Mouse (Mus musculus) ovary, postnatal 10 days (tissue): ENCODE results near the gene 2210016L21Rik.

Source experiments
- DNase-seq: peaks from one replicate; pipeline ENCODE4 v3.0.0; 2022; ENCODE audit warnings: low spot score

2210016L21Rik gene

GRCm38 (mm10) chr5:114945072-114945471, 3.1 kb downstream of the 2210016L21Rik start:
- DNase-seq, result no peak

DNA sequence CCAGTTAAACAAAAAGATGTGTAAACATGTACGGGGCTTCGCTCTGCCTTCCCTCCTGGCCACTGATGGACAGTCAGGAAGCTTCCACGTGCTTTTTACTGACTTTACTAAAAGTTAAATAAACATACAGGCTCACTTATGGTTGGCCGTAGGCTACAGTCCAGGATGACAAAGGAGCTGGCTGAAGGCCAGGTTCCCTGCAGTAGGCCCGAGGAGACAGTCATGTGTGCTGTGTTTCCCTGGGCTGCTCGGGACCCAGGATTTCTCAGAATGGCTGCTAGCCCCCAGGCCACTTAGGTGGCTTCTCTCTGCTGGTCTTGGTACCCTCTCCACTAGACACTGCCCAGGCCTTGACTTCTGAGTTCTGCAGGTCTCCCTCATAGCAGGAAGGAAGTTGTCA, 6.9 kb downstream of the 2210016L21Rik start:
- no peak for DNase-seq

DNA sequence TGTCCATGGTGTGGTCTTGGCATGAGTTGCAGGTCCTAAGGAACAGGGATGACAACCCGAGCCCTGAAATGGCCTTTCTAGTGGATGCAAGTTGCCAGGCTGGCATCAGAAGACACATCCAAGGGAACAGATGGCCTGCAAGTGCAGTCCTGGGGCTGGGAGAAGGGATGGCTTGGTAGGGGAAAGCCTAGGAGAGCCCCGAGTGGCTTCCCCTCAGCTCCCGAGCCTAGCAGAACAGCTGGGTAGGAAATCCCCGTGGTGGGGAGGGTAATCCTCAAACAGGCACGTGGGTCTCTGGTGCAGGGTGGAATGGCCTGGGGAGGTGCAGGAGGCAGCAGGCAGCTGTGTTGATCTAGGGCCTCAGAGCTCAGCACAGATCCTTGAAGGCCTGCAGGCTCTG, 7.4 kb downstream of the 2210016L21Rik start:
- DNase-seq, result no peak

DNA sequence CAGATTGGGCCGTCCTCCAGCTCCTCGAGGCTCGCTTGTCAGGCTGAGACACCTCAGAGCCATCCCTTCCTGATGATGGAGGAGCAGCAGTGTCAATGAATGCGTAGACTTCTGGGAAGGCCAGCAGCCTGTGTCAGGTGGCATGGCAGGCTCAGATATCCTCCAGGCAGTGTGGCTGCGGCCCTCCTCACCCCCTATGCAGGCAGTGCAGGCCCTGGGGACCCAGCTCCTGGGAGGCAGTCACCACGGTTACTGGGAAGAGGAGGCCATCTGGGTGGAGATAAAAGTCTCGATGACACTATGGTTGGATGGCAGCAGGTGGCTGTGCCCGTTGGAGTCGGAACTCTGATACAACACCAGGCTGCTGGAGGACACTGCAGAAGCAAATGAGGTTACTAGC, 7.9 kb downstream of the 2210016L21Rik start:
- no peak for DNase-seq

DNA sequence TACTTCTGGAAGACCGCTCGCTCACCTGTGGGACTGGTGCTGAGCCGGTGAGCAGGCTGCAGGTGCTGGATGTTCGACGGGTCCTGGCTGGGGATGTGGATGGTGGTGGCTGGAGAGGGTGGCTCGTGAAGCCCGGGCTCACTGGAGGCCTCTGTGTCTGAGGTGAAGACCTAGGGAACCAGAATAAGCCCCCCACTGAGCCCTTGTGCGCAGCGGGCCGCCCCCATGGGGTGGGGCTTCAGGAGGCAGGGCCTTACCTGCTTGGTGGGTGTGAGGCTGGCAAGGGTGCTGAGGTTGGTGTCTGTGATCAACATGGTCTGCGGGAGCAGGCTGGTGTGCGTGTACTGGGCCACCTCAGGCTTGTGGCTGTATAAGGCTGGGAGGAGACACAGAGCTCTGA, 8.7 kb downstream of the 2210016L21Rik start:
- DNase-seq, result no peak

DNA sequence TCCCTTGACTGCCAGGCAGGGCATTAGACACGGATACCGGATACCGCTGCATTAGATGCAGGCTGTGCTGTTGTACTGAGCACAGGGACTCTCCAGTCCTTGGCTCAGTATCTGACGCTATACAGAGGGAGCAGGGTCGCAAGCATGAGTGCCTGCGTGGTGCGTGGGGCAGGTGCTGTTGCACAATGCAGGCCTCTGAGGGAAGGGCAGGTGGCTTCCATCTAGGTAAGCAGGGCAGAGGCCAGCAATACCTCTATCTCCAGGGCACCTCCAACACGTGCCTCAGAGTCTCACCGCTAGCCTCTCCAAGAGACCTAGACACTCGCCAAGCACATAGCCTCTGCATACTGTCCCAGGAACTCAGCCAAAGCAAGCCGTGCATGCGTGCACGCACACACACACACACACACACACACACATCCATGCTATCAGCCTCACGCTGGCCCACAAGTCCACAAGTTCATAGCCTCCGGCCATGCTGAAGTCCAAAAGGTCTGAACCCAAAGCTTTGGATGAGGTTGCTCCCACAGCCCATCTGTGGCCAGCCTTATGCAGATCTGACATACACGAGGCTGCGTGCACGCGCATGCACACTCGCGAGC, 9.4 kb downstream of the 2210016L21Rik start:
- DNase-seq, result no peak

GRCm38 (mm10) chr5:114953326-114953725, 11.4 kb downstream of the 2210016L21Rik start:
- DNase-seq, result no peak

DNA sequence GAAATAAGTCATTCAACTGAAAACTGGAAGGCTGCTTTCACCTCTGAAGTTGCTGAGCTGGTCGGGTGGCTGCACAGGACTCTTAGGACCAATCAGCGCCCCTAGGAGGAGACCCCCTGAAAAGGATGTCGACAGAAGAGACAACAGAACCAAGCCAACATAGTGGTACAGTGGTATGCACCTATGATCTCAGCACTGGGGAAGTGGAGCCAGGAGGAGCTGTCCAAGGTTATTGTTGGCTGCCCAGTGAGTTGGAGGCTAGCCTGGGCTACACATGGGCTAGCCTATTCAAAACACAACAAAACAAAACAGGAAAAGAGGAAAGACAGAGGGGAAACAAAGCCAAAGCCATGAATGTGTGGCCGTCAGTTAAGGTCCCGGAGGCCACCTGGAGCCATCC, 16.1 kb downstream of the 2210016L21Rik start:
- no peak for DNase-seq

- DNase-seq, result no peak
These were observed 19.8 kb downstream of the 2210016L21Rik start for GRCm38 (mm10) chr5:114961590-114962360.

- DNase-seq, result no peak
These were observed 22.5 kb downstream of the 2210016L21Rik start for GRCm38 (mm10) chr5:114964315-114964966.

DNA sequence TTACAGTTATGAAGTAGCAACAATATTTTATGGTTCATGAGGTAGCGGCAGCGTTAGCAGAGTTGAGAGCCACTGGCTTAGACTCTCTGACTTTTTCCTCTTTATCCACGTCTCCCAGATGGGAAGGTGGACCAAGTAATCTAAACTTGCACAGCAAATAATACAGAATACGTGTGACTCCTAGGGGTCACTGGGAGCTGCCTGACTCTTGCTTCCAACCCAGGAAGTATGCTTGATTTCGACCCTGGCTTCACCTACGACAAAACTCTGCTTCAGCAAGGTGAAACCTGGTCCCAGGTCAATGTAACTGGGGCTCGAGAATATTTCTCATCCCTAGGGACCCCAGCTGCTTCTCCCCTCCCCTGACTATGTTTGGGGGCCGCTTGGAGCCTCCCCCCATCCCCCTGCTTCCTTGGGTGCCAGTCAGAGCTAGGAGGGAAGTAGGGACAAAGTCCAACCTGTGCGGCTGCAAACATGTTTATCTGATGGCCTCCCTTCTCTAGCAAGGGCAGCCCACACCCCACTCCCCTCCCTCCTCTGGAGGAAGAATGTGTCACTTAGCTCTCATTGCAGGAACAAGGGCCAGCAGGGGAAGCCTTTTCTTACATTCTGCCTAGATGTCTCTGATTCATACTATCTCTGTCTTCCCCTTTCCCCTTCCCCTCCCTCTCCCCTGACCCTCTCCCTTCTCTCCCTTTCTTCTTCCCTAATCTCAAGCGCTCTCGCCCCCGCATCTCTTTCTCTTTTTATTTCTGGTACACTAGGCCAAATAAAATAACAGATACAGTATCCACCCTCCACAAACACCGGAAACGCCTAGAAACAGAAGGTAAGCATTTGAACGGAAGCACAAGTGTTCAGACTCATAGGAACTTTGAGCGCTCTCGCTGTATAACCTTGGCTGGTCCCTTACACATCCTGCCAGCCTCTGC, 23.3 kb downstream of the 2210016L21Rik start:
- no peak for DNase-seq

DNA sequence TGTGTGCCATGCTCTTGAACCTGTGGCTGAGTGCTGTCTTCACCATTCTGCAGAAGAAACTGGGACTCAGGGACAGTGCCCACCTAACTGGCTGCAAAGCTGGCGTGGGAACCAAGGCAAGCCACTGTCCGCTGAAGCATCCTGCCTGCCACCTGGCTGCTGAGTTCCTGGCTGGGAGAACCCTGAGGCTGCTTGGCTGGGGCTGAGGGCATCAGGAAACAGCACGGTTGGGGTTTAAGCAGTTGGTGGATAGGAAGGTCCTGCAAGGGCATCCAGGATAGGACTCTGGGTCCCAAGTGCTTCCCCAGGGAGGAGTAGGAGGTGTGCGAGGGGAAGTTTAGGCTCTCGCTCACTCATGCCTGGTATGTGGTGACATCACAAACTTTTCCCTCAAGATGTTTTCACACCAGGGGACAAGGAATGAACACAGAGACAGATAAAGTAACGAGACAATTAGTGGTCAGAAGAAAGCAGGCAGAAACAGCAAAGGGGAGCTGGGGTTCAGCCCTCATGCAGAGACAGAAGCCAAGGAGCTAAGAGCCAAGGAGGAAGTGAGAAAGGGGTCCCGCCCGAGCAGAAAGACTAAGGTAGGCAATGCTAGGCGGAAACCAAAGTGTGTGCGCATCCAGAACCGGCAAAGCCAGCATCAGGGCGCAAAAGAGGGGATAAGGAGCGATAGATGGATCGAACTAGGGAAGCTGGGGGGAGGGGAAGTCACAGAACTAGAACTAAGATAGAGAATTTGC, 25.7 kb downstream of the 2210016L21Rik start:
- no peak for DNase-seq

- DNase-seq, result no peak
These were observed 26.7 kb downstream of the 2210016L21Rik start for GRCm38 (mm10) chr5:114968651-114969050.

DNA sequence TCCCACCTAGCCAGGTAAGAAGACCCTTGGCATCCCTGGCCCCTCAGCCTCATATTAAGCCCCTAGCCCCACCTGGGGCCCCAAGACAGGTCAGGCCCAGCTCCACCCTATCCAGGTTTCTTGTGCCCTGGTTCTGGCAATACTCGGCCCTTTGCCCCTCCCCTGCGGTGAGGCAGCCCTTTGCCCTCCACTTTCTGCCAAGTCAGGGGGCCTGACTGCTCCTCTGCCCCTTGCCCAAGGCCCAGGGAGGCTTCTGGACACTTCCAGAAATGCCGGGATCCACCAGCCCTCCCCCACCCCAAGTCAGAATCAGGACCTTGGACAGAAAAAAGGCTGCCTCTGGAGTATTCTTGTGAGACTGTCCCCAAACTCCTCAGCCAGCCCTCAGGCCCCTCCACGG, 27.1 kb downstream of the 2210016L21Rik start:
- DNase-seq, result no peak

DNA sequence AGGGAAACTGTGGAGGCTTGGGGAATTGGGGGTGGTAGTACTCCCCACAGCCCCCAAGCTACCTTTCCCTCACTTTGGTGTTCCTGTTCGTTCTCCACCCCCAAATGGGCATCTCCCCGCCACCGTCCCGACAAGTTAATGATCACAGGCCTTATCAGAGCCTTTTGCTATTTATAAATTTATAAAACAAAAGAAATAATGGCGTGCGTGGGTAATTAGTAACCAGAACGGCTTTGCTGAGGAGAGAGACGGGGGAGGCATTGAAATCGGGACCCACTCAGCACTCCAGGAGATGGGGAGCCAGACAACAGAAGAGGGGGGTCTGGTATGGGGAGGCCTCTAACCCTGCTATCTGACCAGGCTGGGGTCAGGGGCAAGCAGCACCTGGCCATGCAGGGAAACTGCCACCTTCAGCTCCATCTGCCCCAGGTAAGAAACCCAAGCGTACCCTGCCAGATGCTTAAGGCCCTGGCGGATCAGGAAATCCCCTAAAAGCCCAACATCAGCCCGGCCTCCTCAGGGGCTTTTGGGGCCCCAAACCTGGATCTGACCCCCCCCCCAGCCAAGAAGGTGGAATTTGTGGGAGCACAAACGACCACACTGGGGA, 27.8 kb downstream of the 2210016L21Rik start:
- no peak for DNase-seq

- DNase-seq, result no peak
These were observed 28.9 kb downstream of the 2210016L21Rik start, which contains the start of gene Hnf1a for GRCm38 (mm10) chr5:114970824-114971227. TSS of gene Hnf1a (minus strand) at chr5:114971094.

GRCm38 (mm10) chr5:114972201-114972600, 30.2 kb downstream of the 2210016L21Rik start:
- DNase-seq, result no peak

- no peak for DNase-seq
These were observed 31.2 kb downstream of the 2210016L21Rik start for GRCm38 (mm10) chr5:114973131-114973530.

- no peak for DNase-seq
These were observed 35.0 kb downstream of the 2210016L21Rik start for GRCm38 (mm10) chr5:114976935-114977334.

DNA sequence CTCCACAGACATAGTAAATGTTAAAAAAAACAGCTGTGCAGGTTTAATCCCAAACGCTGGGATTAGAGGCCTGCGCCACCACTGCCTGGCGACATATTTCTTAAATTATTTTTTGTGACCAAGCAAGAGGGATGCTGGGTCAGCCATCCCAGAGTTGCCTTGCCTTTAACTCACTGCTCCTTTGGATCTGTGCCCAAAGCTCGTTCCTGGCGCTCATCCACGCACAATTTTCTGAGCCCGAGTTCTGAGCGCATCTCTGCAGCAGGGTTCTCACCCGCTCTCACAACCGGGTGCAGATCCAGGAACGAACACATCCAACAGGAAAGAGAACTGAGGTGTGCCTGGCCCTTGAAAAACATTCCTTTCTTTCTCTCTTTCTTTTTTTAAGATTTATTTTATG, 36.5 kb downstream of the 2210016L21Rik start:
- DNase-seq, result no peak

GRCm38 (mm10) chr5:114978888-114979249, 36.9 kb downstream of the 2210016L21Rik start:
- no peak for DNase-seq
